Mouse (Mus musculus) heart, embryonic 13.5 days (tissue): Measurements from ENCODE around the gene Armc12. TPM values are rescaled to one million over a fixed set of nuclear protein-coding genes. Genes with fewer than 3 reads are reported as not detected.

Source experiments
- ATAC-seq: fragments of 200-750 bp; cut with Nextera tagmentation; 2 replicates; pipeline ENCODE4 v1.8.0; 2017; ENCODE audit warnings: moderate TSS enrichment; ENCODE audit not compliant: insufficient number of reproducible peaks, low FRiP score, low TSS enrichment; ENCODE audit errors: extremely low read depth
- H3K27ac ChIP-seq: fragments of 300-500 bp; sonication (generic); replicated peaks from 2 replicates; pipeline ENCODE4 v1.5.1; 2015; ENCODE audit warnings: moderate library complexity, mild to moderate bottlenecking, inconsistent platforms
- H3K27me3 ChIP-seq: fragments of 300-500 bp; sonication (generic); replicated peaks from 2 replicates; pipeline ENCODE4 v1.6.1; 2015; ENCODE audit warnings: mild to moderate bottlenecking, inconsistent platforms
- H3K36me3 ChIP-seq: fragments of 300-500 bp; sonication (generic); 2 replicates; pipeline ENCODE4 v1.6.1; 2015; ENCODE audit warnings: mild to moderate bottlenecking, inconsistent platforms
- H3K4me1 ChIP-seq: fragments of 300-500 bp; sonication (generic); 2 replicates; pipeline ENCODE4 v1.6.1; 2015; ENCODE audit warnings: inconsistent platforms
- H3K4me2 ChIP-seq: fragments of 300-500 bp; sonication (generic); 2 replicates; pipeline ENCODE4 v1.6.1; 2015; ENCODE audit warnings: inconsistent platforms, mild to moderate bottlenecking, moderate library complexity
- H3K4me3 ChIP-seq: fragments of 300-500 bp; sonication (generic); 2 replicates; pipeline ENCODE4 v1.5.1; 2015; ENCODE audit warnings: moderate library complexity, mild to moderate bottlenecking, inconsistent platforms
- H3K9ac ChIP-seq: fragments of 300-500 bp; sonication (generic); 2 replicates; pipeline ENCODE4 v1.6.1; 2015; ENCODE audit warnings: inconsistent platforms, mild to moderate bottlenecking, moderate library complexity
- H3K9me3 ChIP-seq: fragments of 300-500 bp; sonication (generic); 2 replicates; pipeline ENCODE4 v1.6.1; 2016; ENCODE audit warnings: inconsistent platforms
- WGBS: fragments of 180-500 bp; shearing (Covaris S2); methylation state at CpG from one replicate; pipeline ENCODE4 v1.1.7; 2015; ENCODE audit warnings: mixed read lengths; 5-methylcytosine and 5-hydroxymethylcytosine counted together
- polyA plus RNA-seq: library from polyadenylated mRNA; unstranded; fragments of >200 nt; fragmentation: Nextera tagmentation; extraction: Ambion mirVana; gene quantifications from 2 replicates; pipeline ENCODE4 v1.2.1, GENCODE M21; 2015

Gene Armc12
- polyA plus RNA-seq, 1 experiment from 2014 or later, result not detected

DNA sequence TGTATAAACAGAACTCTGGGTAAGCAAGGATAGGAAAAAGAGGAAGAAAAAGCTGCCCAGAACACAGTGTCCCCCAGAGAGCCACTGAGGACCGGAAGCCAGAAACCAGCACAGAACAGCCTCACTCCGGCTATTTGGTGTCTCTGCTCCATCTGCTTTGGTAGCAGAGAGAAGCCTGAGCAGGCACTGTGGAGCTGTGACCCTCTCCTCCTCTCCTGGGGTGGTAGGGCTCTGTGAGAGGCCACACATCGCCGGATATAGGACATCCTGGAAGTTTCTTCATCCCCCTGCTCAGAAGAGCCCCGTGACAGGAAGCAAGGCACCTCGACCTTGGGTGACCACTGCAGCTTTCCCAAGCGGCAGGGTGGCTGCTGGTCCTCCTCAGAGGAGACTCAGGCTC lies 16.8 kb upstream of the Armc12 start:
- H3K9ac ChIP-seq, result no peak overlapping the region
- no peak overlapping the region for H3K4me2 ChIP-seq
- no peaks in the 10 kb centered on the region for H3K36me3 ChIP-seq
- ATAC-seq, result no peak
- no peak overlapping the region for H3K27ac ChIP-seq
- H3K9me3 ChIP-seq, result no peaks in the 10 kb centered on the region
- WGBS, result 53% methylated on average over 7 of the region's 7 CpGs
- peaks cover 29% of the 10 kb centered on the region for H3K27me3 ChIP-seq
- peaks cover 44% of the 10 kb centered on the region for H3K4me1 ChIP-seq
- no peak overlapping the region for H3K4me3 ChIP-seq

DNA sequence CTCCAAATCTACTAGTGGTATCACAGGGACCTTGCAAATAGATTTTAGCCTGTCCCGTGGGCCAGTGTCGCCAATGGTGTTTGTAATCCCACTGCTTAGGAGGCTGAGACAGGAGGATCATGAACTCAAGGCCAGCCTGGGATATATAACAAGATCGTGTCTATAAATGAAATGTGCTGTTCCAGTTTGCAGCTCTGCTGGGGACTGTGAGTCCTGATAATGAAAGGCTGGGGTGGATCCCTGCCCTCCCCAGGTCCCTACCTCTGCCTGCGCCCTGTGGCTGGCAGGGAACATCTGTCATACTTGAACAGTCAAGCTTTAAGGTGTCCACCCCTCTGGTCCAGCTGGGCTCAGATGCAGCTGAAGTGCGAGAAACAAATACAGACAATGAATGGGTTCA lies 16.1 kb upstream of the Armc12 start:
- WGBS, result 73% methylated on average over 5 of the region's 5 CpGs
- Histone ChIP-seq H3K9ac (no peak overlapping the region), H3K4me3 (no peak overlapping the region), H3K27me3 (peaks cover 34% of the 10 kb centered on the region), H3K27ac (no peak overlapping the region), H3K9me3 (no peaks in the 10 kb centered on the region), H3K4me1 (peaks cover 44% of the 10 kb centered on the region), H3K36me3 (no peaks in the 10 kb centered on the region), H3K4me2 (no peak overlapping the region)
- ATAC-seq, result no peak

GRCm38 (mm10) chr17:28515431-28516341 lies 14.9 kb upstream of the Armc12 start:
- Histone ChIP-seq H3K9ac (peak overlapping the region; percentile 28; the same call in 1 of the 2 replicates), H3K4me1 (peaks cover 38% of the 10 kb centered on the region), H3K27ac (no peak overlapping the region), H3K9me3 (no peaks in the 10 kb centered on the region), H3K36me3 (no peaks in the 10 kb centered on the region), H3K4me2 (no peak overlapping the region), H3K27me3 (peaks cover 43% of the 10 kb centered on the region), H3K4me3 (no peak overlapping the region)
- no peak for ATAC-seq
- 52% methylated on average over 10 of the region's 10 CpGs for WGBS

DNA sequence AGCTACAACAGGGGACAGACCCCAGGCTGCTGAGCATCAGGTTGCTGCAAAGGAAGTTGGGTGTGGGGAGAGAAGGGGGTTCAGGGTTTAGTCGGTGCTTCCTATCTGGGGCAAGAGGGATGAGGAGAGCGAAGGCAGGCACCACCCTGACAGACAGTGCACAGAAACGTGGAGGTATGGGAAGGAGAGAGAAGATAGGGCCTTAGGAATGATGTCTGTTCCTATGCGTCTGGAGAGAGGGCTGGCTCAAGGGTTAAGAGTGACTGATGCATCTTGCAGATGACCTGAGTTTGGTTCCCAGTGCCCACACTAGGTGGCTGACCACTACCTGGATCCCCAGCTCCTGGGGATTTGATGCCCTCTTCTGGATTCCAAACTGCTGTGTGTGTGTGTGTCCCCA lies 13.7 kb upstream of the Armc12 start:
- ATAC-seq, result no peak
- WGBS, result 60% methylated on average over 2 of the region's 4 CpGs
- Histone ChIP-seq H3K27me3 (peaks cover 51% of the 10 kb centered on the region), H3K36me3 (no peaks in the 10 kb centered on the region), H3K9ac (no peak overlapping the region), H3K9me3 (no peaks in the 10 kb centered on the region), H3K4me1 (peaks cover 29% of the 10 kb centered on the region), H3K27ac (no peak overlapping the region), H3K4me2 (peak overlapping the region; percentile 96), H3K4me3 (no peak overlapping the region)

DNA sequence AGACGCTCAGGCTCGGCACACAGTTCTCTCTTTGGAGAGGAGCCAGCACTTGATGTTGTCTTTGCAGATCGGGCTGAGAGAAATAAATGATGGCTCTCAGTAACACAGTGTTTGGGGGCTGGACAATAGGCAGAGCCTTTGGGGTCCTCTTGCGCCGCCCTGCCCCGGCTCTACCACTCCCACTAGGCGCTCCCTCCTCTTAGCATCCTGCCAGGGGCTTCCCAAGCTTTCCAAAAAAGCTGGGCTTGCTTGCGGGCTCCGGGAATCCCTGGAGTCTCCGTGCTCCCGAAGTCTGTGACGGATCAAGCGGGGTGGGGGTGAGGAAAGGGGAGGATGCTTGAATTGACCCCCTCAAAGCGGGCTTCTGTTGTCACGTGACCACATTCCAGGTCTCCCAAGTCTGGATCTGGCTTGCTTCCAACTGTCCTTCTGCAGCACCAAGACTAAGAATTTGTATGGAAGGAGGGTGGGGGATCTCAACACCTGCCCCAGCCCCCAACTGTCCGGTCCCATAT lies 13.1 kb upstream of the Armc12 start, which contains the start of gene Fkbp5:
Gene Fkbp5, minus strand, starts transcription at position 87 of the 515 bp plus-strand sequence.
- Histone ChIP-seq H3K4me3 (peak within 1 kb of the TSS; percentile 54), H3K27ac (peak within 1 kb of the TSS; percentile 48; the same call in 1 of the 2 replicates), H3K9ac (peak within 1 kb of the TSS; percentile 77), H3K27me3 (peaks cover 53% of the 10 kb centered on the region), H3K9me3 (no peaks in the 10 kb centered on the region), H3K36me3 (no peaks in the 10 kb centered on the region), H3K4me2 (peak within 1 kb of the TSS; percentile 96), H3K4me1 (peaks cover 32% of the 10 kb centered on the region)
- ATAC-seq, result no peak
- WGBS, result 5% methylated on average over 16 of the region's 16 CpGs

DNA sequence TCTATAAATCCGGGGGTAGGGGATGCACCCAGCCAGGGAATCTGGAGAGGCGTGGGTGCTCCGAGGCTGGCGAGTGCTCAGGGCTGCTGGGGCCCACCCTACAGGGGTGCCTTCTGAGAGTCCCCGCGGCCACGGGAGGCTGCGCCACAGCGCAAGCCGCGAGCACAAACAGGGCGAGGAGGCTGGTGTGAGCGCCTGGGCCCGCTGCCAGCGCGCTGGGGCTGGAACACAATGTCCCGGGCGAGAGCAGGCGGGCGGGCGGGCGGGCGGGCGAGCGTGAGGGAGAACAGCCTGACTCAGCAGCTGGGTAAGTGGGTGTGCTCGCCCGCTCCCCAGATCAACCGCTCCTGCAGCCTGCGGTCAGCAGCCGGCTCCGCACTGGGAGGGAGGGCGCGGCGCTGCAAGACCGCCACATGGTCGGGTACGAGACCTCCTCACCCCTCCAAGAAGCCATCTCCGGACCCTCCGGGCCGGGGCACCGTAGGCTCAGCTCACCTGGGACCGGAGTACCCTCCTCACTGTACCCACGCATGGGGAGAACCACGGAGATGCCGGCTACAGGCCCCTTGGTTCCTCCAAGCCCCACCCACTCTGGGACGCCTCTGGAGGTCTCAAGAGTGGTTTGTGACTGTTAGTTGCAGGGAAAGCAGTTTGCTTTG lies 12.5 kb upstream of the Armc12 start:
- Histone ChIP-seq H3K9me3 (no peaks in the 10 kb centered on the region), H3K36me3 (no peaks in the 10 kb centered on the region), H3K27me3 (peaks cover 53% of the 10 kb centered on the region), H3K9ac (peak overlapping the region; percentile 77), H3K4me2 (peak overlapping the region; percentile 96), H3K4me3 (peak overlapping the region; percentile 54), H3K4me1 (peaks cover 30% of the 10 kb centered on the region), H3K27ac (peak overlapping the region; percentile 48; the same call in 1 of the 2 replicates)
- no peak for ATAC-seq
- WGBS, result under 1% methylated on average over 46 of the region's 46 CpGs

- 20% methylated on average over 8 of the region's 8 CpGs for WGBS
- no peaks in the 10 kb centered on the region for H3K36me3 ChIP-seq
- peaks cover 53% of the 10 kb centered on the region for H3K27me3 ChIP-seq
- peak overlapping the region; percentile 54 for H3K4me3 ChIP-seq
- H3K4me1 ChIP-seq, result peaks cover 35% of the 10 kb centered on the region
- H3K4me2 ChIP-seq, result peak overlapping the region; percentile 96
- no peaks in the 10 kb centered on the region for H3K9me3 ChIP-seq
- no peak overlapping the region; the same call in 1 of the 2 replicates for H3K27ac ChIP-seq
- ATAC-seq, result no peak
- H3K9ac ChIP-seq, result peak overlapping the region; percentile 77; the same call in 1 of the 2 replicates
Measured at GRCm38 (mm10) chr17:28518615-28519071, 12.0 kb upstream of the Armc12 start.

DNA sequence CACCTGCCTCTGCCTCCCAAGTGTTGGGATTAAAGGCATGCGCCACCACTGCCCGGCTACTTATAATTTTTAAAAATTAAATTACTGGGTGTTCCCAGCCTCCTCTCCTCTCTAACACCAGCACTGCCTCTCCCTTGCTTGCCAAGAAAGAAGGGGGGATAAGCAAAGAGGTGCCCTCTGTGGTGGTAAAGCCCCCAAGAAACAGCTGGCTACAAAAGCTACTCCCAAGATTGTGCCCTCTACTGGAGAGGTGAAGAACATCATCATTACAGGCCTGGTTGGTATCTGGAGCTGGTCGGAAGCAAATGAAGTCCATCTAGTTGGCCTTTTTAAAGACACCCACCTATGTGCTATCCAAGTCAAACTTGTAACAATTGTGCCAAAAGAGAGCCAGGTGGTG lies 10.8 kb upstream of the Armc12 start:
- H3K27ac ChIP-seq, result no peak overlapping the region
- H3K9me3 ChIP-seq, result no peaks in the 10 kb centered on the region
- no peak for ATAC-seq
- H3K27me3 ChIP-seq, result peaks cover 60% of the 10 kb centered on the region
- peaks cover 36% of the 10 kb centered on the region for H3K4me1 ChIP-seq
- H3K9ac ChIP-seq, result no peak overlapping the region
- WGBS, result 89% methylated on average over 3 of the region's 3 CpGs
- H3K36me3 ChIP-seq, result no peaks in the 10 kb centered on the region
- H3K4me3 ChIP-seq, result no peak overlapping the region
- no peak overlapping the region for H3K4me2 ChIP-seq

DNA sequence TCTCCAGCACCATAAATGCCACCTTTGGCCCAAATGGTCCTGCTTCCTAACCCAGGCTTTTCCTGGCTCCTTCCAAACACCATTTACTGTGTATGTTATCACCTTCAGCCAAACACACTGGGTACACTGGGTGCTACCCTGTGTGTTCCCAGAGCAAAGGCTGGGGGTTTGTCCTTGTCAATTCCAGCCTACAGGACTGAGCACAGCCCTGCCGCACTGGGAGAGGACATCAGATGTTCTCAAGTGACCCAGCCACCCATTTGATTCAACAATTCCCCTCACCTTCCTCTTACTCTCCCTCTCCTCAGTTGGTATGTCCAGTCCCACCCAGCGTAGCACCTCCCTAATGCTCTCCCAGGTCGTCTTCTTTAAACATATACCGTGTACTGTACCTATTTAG lies 10.0 kb upstream of the Armc12 start:
- Histone ChIP-seq H3K27me3 (peaks cover 54% of the 10 kb centered on the region), H3K9me3 (no peaks in the 10 kb centered on the region), H3K4me2 (no peak overlapping the region), H3K9ac (no peak overlapping the region), H3K27ac (no peak overlapping the region), H3K36me3 (no peaks in the 10 kb centered on the region), H3K4me1 (peaks cover 35% of the 10 kb centered on the region), H3K4me3 (no peak overlapping the region)
- WGBS, result 62% methylated on average over 4 of the region's 4 CpGs
- no peak for ATAC-seq

DNA sequence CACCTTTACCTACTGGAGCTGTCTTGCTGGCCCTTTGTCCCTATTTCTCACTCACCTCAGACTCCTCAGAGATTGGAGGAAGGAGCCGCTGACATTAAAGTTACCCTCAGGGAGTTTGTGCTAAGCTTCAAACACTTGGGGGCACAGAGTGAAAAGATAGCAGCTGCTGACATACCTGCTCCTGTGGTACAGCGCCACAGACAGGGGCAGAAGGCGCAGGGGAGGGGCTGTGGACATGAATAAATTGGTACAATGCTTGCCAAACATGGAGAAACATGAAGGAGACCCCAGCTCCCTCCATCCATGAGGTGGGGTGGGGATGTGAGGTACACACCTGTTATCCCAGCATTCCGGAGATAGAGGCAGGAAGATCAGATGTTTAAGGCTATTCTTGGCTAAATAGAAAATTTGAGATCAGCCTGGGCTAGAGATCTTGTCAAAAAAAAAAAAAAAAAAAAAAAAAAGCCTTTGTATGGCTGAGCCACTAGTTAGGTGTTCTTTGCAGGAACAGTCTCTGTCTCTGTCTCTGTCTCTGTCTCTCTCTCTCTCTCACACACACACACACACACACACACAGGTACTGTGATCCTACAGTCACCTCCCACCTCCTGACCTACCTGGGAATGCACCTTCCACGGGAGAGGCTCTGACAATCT lies 9.4 kb upstream of the Armc12 start:
- Histone ChIP-seq H3K4me3 (no peak overlapping the region), H3K9me3 (no peaks in the 10 kb centered on the region), H3K27ac (no peak overlapping the region), H3K27me3 (peaks cover 53% of the 10 kb centered on the region), H3K4me1 (peaks cover 31% of the 10 kb centered on the region), H3K4me2 (no peak overlapping the region), H3K36me3 (no peaks in the 10 kb centered on the region), H3K9ac (no peak overlapping the region)
- no peak for ATAC-seq
- 48% methylated on average over 5 of the region's 5 CpGs for WGBS

DNA sequence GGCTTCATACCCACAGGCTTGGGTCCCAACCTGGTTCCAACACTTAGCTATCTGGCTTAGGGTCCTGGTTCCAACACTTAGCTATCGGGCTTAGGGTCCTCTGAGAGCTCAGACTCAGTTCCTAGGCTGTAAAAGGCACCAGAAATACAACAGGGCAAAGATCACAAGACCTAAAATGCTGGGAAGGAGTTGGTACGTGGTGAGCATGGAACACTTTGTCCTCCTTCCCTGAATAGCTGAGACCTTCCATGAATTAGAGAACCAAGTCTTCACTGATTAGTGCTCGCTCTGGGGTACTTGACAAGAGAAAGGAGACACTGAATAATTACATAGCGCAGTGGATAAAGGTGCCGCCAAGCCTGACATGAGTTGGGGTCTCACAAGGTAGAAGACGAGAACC lies 8.7 kb upstream of the Armc12 start:
- Histone ChIP-seq H3K9ac (peak overlapping the region; percentile 82; the same call in 1 of the 2 replicates), H3K4me2 (peak overlapping the region; percentile 100), H3K4me3 (peak overlapping the region; percentile 78; the same call in 1 of the 2 replicates), H3K27me3 (peaks cover 51% of the 10 kb centered on the region), H3K36me3 (no peaks in the 10 kb centered on the region), H3K27ac (no peak overlapping the region), H3K4me1 (peaks cover 30% of the 10 kb centered on the region), H3K9me3 (no peaks in the 10 kb centered on the region)
- ATAC-seq, result no peak
- 40% methylated on average over 6 of the region's 6 CpGs for WGBS
